Mouse (Mus musculus) liver, embryonic 16.5 days (tissue): ENCODE data around the gene Gm14685. TPM values are rescaled to one million over a fixed set of nuclear protein-coding genes. Genes with fewer than 3 reads are reported as not detected.
"Not testable (repeated sequence)": the region's sequence is repeated elsewhere in the genome, so short reads cannot be mapped to it uniquely, and the experiment has no call there.

Experiments
- ATAC-seq: fragments of 200-750 bp; cut with Nextera tagmentation; 2 replicates; pipeline ENCODE4 v1.8.0; 2017; ENCODE audit warnings: low read depth, mild to moderate bottlenecking, moderate number of reproducible peaks, moderate library complexity
- H3K27ac ChIP-seq: fragments of 300-500 bp; sonication (generic); 2 replicates; pipeline ENCODE4 v1.5.1; 2014; ENCODE audit warnings: mild to moderate bottlenecking, low read length
- H3K27me3 ChIP-seq: fragments of 300-500 bp; sonication (generic); 2 replicates; pipeline ENCODE4 v1.6.1; 2014; ENCODE audit warnings: low read depth, low read length, mixed read lengths; ENCODE audit not compliant: control insufficient read depth, insufficient read depth
- H3K36me3 ChIP-seq: fragments of 300-500 bp; sonication (generic); 2 replicates; pipeline ENCODE4 v1.6.1; 2014; ENCODE audit warnings: mild to moderate bottlenecking; ENCODE audit not compliant: control insufficient read depth, insufficient read depth
- H3K4me1 ChIP-seq: fragments of 300-500 bp; sonication (generic); 2 replicates; pipeline ENCODE4 v1.6.1; 2014; ENCODE audit warnings: low read depth, low read length, mixed read lengths; ENCODE audit not compliant: control insufficient read depth
- H3K4me2 ChIP-seq: fragments of 300-500 bp; sonication (generic); 2 replicates; pipeline ENCODE4 v1.6.1; 2014; ENCODE audit warnings: low read depth, low read length, mixed read lengths
- H3K4me3 ChIP-seq: fragments of 300-500 bp; sonication (generic); 2 replicates; pipeline ENCODE4 v1.5.1; 2014; ENCODE audit warnings: low read depth, mild to moderate bottlenecking, low read length
- H3K9ac ChIP-seq: fragments of 300-500 bp; sonication (generic); 2 replicates; pipeline ENCODE4 v1.6.1; 2014; ENCODE audit warnings: low read depth, low read length
- H3K9me3 ChIP-seq: fragments of 300-500 bp; sonication (generic); replicated peaks from 2 replicates; pipeline ENCODE4 v1.6.1; 2016; ENCODE audit warnings: low read length; ENCODE audit not compliant: control insufficient read depth
- WGBS: fragments of 180-500 bp; shearing (Covaris S2); extraction: QIAGEN DNeasy Blood & Tissue Kit; methylation state at CpG from one replicate; pipeline ENCODE4 v1.1.7; 2014; ENCODE audit not compliant: insufficient replicate concordance; 5-methylcytosine and 5-hydroxymethylcytosine counted together
- polyA plus RNA-seq: library from polyadenylated mRNA; unstranded; fragments of >200 nt; fragmentation: Nextera tagmentation; extraction: Ambion mirVana; gene quantifications from 2 replicates; pipeline ENCODE4 v1.2.1, GENCODE M21; 2015

Gm14685 gene
- polyA plus RNA-seq: 0.21 and 0.44 TPM in 2 replicates

GRCm38 (mm10) chrX:73116747-73117146 is at the start of gene Gm14685:
Gene Gm14685, plus strand, starts transcription at chrX:73117047.
- H3K36me3 ChIP-seq, H3K27ac ChIP-seq, H3K9me3 ChIP-seq, H3K9ac ChIP-seq, H3K4me2 ChIP-seq, H3K4me3 ChIP-seq, H3K4me1 ChIP-seq, ATAC-seq, H3K27me3 ChIP-seq: not testable (repeated sequence)
- WGBS: no CpG with 5 or more reads among the region's 7 CpGs

DNA sequence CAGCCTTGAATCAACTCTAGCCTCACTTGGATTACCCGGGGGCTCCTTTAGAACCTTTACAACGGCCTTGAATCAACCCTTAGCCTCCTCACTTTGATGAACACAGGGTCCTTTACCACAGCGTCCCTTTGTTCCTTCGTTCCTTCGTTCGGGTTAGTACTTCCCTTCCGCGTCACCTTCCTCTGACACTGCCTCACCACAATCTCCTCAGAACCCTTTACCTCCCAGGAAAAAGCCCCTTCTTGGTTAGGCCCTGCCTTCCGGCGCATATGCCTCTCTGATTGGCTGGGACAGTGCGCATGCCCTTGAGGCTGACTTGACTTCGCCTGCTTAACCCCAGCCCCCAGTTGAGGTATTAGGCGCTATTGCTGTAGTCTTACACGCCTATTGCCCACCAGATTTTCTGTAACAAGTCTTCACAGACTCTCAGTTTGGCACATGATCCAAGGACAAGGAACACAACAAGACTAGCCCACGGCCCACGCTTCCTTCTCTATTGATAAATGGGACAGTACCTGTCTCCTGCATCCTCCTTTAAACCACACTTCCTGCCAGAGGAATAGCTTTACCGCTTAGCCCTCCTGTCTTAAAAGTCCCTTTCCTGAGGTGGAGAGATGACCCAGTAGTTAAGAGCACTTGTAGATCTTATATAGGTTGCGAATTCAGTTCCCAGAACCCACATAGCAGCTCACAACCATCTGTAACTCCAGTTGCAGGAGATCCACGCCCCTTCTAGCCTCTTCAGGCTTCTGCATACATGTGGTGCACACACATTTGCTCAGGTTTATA is 34.4 kb upstream of the Gm14685 start, which contains the start of gene Xlr4a:
Gene Xlr4a, minus strand, starts transcription at position 212 of the 789 bp plus-strand sequence.
- not testable (repeated sequence) for H3K4me3 ChIP-seq, H3K4me2 ChIP-seq, H3K4me1 ChIP-seq, ATAC-seq, H3K27me3 ChIP-seq, H3K9me3 ChIP-seq, H3K9ac ChIP-seq, H3K36me3 ChIP-seq, H3K27ac ChIP-seq
- whole genome bisulfite sequencing: 46% methylated on average over 19 of the region's 19 CpGs

- not testable (repeated sequence) for H3K36me3 ChIP-seq, H3K4me3 ChIP-seq, ATAC-seq, H3K4me1 ChIP-seq, H3K4me2 ChIP-seq, H3K9ac ChIP-seq, H3K27ac ChIP-seq, H3K9me3 ChIP-seq, H3K27me3 ChIP-seq
- 59% methylated on average over 12 of the region's 13 CpGs for WGBS
Measured at GRCm38 (mm10) chrX:73096941-73097508, 19.8 kb upstream of the Gm14685 start, which contains the start of gene Xlr3a. Gene Xlr3a, minus strand, starts transcription at chrX:73097095.

DNA sequence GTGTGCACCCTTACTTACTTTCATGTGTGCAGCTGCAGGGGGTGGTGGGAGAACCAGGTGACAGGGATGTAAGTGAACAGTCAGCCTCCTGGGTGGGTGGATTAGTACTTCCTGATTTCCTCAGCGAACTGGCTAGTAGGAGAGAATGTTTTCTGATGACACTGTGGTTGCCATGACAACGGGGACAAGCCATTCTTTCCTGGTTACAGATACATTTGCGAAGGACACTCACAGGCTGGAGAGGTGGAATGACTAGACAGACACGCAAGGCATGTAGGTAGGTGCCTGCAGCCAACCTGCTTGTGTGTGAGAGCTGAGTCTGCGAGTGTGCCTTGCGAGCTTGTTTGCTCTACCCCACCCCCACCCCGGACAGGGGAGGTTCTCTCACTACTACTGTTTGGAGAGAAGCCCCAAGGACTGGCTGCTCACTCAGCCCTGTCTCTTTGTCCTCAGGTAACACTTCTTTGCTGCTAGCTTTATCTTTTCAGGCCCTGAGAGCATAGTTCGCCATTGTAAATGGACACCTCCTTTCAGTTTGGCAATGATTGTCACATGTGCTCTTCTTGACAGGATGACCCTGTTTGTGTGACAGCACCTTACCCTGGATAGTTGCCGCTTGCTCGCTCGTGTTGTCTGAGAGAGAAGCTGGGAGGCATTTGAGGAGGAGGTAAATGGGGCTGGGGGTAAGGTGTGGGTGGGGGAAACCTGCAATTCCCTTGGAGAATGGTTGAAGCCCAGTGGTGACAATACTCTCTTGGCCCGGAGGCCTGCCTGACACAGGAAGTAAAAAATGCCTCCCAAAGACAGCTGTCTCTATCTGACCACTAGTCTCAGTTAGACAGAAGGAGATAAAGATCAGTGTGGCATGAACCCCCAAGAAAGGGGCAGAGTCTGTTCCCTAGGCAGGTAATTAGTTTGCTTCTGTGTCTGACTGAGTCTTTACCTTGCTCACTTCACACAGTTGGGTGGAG is 6.3 kb downstream of the Gm14685 start:
- H3K27me3 ChIP-seq, H3K4me3 ChIP-seq, H3K36me3 ChIP-seq, H3K9me3 ChIP-seq, H3K27ac ChIP-seq, H3K4me1 ChIP-seq, H3K9ac ChIP-seq, H3K4me2 ChIP-seq: not testable (repeated sequence)
- ATAC-seq: peak; percentile 59; the same call in 1 of the 2 replicates
- WGBS: no CpG with 5 or more reads among the region's 12 CpGs

DNA sequence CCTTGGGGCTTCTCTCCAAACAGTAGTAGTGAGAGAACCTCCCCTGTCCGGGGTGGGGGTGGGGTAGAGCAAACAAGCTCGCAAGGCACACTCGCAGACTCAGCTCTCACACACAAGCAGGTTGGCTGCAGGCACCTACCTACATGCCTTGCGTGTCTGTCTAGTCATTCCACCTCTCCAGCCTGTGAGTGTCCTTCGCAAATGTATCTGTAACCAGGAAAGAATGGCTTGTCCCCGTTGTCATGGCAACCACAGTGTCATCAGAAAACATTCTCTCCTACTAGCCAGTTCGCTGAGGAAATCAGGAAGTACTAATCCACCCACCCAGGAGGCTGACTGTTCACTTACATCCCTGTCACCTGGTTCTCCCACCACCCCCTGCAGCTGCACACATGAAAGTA is 26.4 kb downstream of the Gm14685 start:
- H3K4me3 ChIP-seq: not testable (repeated sequence)
- no CpG with 5 or more reads among the region's 7 CpGs for WGBS
- ATAC-seq: peak; percentile 63

GRCm38 (mm10) chrX:73148496-73148895 is 31.6 kb downstream of the Gm14685 start, which contains the start of gene Xlr5b:
Gene Xlr5b, plus strand, starts transcription at chrX:73148796.
- H3K4me2 ChIP-seq, H3K27me3 ChIP-seq, H3K9ac ChIP-seq, H3K36me3 ChIP-seq, H3K27ac ChIP-seq, ATAC-seq, H3K4me3 ChIP-seq, H3K9me3 ChIP-seq, H3K4me1 ChIP-seq: not testable (repeated sequence)
- no CpG with 5 or more reads among the region's 20 CpGs for WGBS

More for the DNA sequence above, 26.4 kb downstream of the Gm14685 start:
- H3K36me3 ChIP-seq, H3K9me3 ChIP-seq, H3K27ac ChIP-seq, H3K4me2 ChIP-seq, H3K9ac ChIP-seq, H3K4me1 ChIP-seq, H3K27me3 ChIP-seq: not testable (repeated sequence)

GRCm38 (mm10) chrX:73149350-73149749 is 32.5 kb downstream of the Gm14685 start, which contains the start of gene DXBay18:
Gene DXBay18, minus strand, starts transcription at chrX:73149450.
- WGBS: no CpG with 5 or more reads among the region's 7 CpGs
- not testable (repeated sequence) for H3K4me3 ChIP-seq, H3K9me3 ChIP-seq, H3K9ac ChIP-seq, H3K36me3 ChIP-seq, H3K27me3 ChIP-seq, ATAC-seq, H3K4me2 ChIP-seq, H3K4me1 ChIP-seq, H3K27ac ChIP-seq

DNA sequence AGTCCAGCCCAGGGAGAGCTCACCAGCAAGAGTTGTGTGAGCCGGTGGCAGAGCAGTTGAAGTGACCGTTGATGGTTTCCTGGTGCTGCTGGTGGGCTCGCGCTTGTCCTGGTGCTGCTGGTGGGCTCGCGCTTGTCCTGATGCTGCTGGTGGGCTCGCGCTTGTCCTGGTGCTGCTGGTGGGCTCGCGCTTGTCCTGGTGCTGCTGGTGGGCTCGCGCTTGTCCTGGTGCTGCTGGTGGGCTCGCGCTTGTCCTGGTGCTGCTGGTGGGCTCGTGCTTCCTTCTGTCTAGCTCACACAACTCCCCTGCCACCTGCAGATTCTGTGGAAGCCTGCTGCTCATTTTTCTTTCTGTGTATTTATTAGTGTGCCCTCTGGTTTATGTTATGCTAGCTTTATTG is 60.0 kb downstream of the Gm14685 start, which contains the start of gene Spin2d:
Gene Spin2d, minus strand, starts transcription at position 101 of the 400 bp plus-strand sequence.
- H3K4me1 ChIP-seq, H3K27me3 ChIP-seq, H3K4me2 ChIP-seq, H3K36me3 ChIP-seq, H3K9ac ChIP-seq, H3K27ac ChIP-seq, ATAC-seq, H3K4me3 ChIP-seq, H3K9me3 ChIP-seq: not testable (repeated sequence)
- WGBS: 77% methylated on average over 6 of the region's 15 CpGs
